Mouse (Mus musculus): ENCODE measurements around the gene Rab3a.

Rab3a gene

GRCm38 (mm10) chr8:70758616-70759561, 4.4 kb downstream of the Rab3a start:
- no peak for DNase-seq (ENCODE audit: low spot score)

GRCm38 (mm10) chr8:70760350-70760749, 5.9 kb downstream of the Rab3a start:
- no peak for DNase-seq (ENCODE audit: low spot score)

- DNase-seq (ENCODE audit: low spot score): peak; percentile 87
Measured at GRCm38 (mm10) chr8:70760775-70761406, 6.4 kb downstream of the Rab3a start, which contains the start of gene Mpv17l2. TSS of gene Mpv17l2 (minus strand) at chr8:70760946.

GRCm38 (mm10) chr8:70762118-70762517, 7.6 kb downstream of the Rab3a start:
- no peak for DNase-seq (ENCODE audit: low spot score)

- DNase-seq (ENCODE audit: low spot score): no peak
Measured at GRCm38 (mm10) chr8:70763354-70763753, 8.9 kb downstream of the Rab3a start.

GRCm38 (mm10) chr8:70764026-70764425, 9.5 kb downstream of the Rab3a start:
- no peak for DNase-seq (ENCODE audit: low spot score)

- no peak for DNase-seq (ENCODE audit: low spot score)
Measured at GRCm38 (mm10) chr8:70764676-70765075, 10.2 kb downstream of the Rab3a start.

- DNase-seq (ENCODE audit: low spot score): no peak
Measured at GRCm38 (mm10) chr8:70765329-70765728, 10.8 kb downstream of the Rab3a start.

GRCm38 (mm10) chr8:70765838-70766570, 11.5 kb downstream of the Rab3a start:
- DNase-seq (ENCODE audit: low spot score): no peak

- DNase-seq (ENCODE audit: low spot score): no peak
Measured at GRCm38 (mm10) chr8:70766571-70767440, 12.3 kb downstream of the Rab3a start.

- DNase-seq (ENCODE audit: low spot score): no peak
Measured at GRCm38 (mm10) chr8:70767503-70767902, 13.0 kb downstream of the Rab3a start.

GRCm38 (mm10) chr8:70768231-70768776, 13.8 kb downstream of the Rab3a start:
- DNase-seq (ENCODE audit: low spot score): no peak

GRCm38 (mm10) chr8:70768956-70769355, 14.5 kb downstream of the Rab3a start:
- no peak for DNase-seq (ENCODE audit: low spot score)

GRCm38 (mm10) chr8:70769359-70769758, 14.9 kb downstream of the Rab3a start:
- peak; percentile 96 for DNase-seq (ENCODE audit: low spot score)

GRCm38 (mm10) chr8:70769858-70770257, 15.4 kb downstream of the Rab3a start:
- DNase-seq (ENCODE audit: low spot score): no peak

GRCm38 (mm10) chr8:70770748-70771147, 16.3 kb downstream of the Rab3a start:
- DNase-seq (ENCODE audit: low spot score): no peak

- no peak for DNase-seq (ENCODE audit: low spot score)
Measured at GRCm38 (mm10) chr8:70771217-70771616, 16.7 kb downstream of the Rab3a start.

- DNase-seq (ENCODE audit: low spot score): no peak
Measured at GRCm38 (mm10) chr8:70772075-70772474, 17.6 kb downstream of the Rab3a start.

GRCm38 (mm10) chr8:70772890-70773289, 18.4 kb downstream of the Rab3a start:
- no peak for DNase-seq (ENCODE audit: low spot score)

- DNase-seq (ENCODE audit: low spot score): no peak
Measured at GRCm38 (mm10) chr8:70773410-70773809, 18.9 kb downstream of the Rab3a start.

- DNase-seq (ENCODE audit: low spot score): peak; percentile 74
Measured at GRCm38 (mm10) chr8:70773833-70774232, 19.4 kb downstream of the Rab3a start.
